Comparison of ENCODE assay signal across 8 mouse cellular contexts in genomic region chr6:124932314-124932695, GRCm38 (mm10). TPM values are rescaled to one million over a fixed set of nuclear protein-coding genes. Genes with fewer than 3 reads are reported as not detected.
DNase-seq lines count a peak whose midpoint lies in the region; ATAC-seq and TF ChIP-seq lines count a peak whose summit lies in the region.

No protein-coding gene starts in this region.

- no peak for TF ChIP-seq POLR2A in MEL (IDR thresholded peaks at IDR 0.05; ENCODE audit: control insufficient read depth in 1 of 2, insufficient read depth in 1 of 2, low read depth in 1 of 2, low read length in 2 of 2, poor library complexity in 1 of 2)

- ATAC-seq in heart, embryonic 16.5 days (replicated peaks; ENCODE audit: extremely low read depth, insufficient read depth, low FRiP score), result no peak
- ATAC-seq in forebrain, embryonic 14.5 days, result no peak

- peaks cover 15% of the 10 kb centered on the region for H3K4me1 ChIP-seq in heart, embryonic 16.5 days (ENCODE audit: control insufficient read depth, insufficient read depth, low read length)
- H3K4me1 ChIP-seq in MEL (ENCODE audit: control insufficient read depth in 1 of 2, insufficient read depth in 2 of 2, low read length in 2 of 2), result peaks cover 6 to 12% of the 10 kb centered on the region in 2 experiments
- H3K4me1 ChIP-seq in forebrain, embryonic 14.5 days (ENCODE audit: control insufficient read depth, insufficient read depth, low read length), result peaks cover 13% of the 10 kb centered on the region

- no peak for TF ChIP-seq EP300 in MEL (IDR thresholded peaks at IDR 0.05; ENCODE audit: low read depth in 1 of 2, low read length in 2 of 2)

- peak overlapping the region; percentile 99 for H3K9ac ChIP-seq in heart, embryonic 16.5 days (ENCODE audit: low read length)
- H3K9ac ChIP-seq in MEL (ENCODE audit: control insufficient read depth, low read depth, low read length, poor library complexity, severe bottlenecking), result peak overlapping the region; percentile 84
- H3K9ac ChIP-seq in forebrain, embryonic 14.5 days (ENCODE audit: low read length), result peak overlapping the region; percentile 94

- peak overlapping the region; percentile 98 for H3K27ac ChIP-seq in heart, embryonic 16.5 days (ENCODE audit: low read length)
- no peak overlapping the region for H3K27ac ChIP-seq in MEL (ENCODE audit: control insufficient read depth, low read depth, low read length)
- H3K27ac ChIP-seq in forebrain, embryonic 14.5 days (ENCODE audit: low read depth, low read length), result peak overlapping the region; percentile 96; the same call in 1 of the 2 replicates
- H3K27ac ChIP-seq in macrophage, result 0 out of 2 replicates have a peak overlapping the region, but pooled peaks have one; percentile 45

- intact Hi-C loops in gastrocnemius, postnatal 14 days (cut with DNase I; ENCODE audit: low total_unique reads), result no loop called here

- peak overlapping the region; percentile 87 for H3K4me2 ChIP-seq in heart, embryonic 16.5 days (ENCODE audit: low read depth, low read length)
- H3K4me2 ChIP-seq in forebrain, embryonic 14.5 days (ENCODE audit: low read length), result peak overlapping the region; percentile 95

- TF ChIP-seq RAD21 in MEL (IDR thresholded peaks at IDR 0.05; ENCODE audit: low read depth, low read length), result no peak

- TF ChIP-seq CTCF in MEL (IDR thresholded peaks at IDR 0.05 in 2 of 3, conservative IDR thresholded peaks at IDR 0.05 in 1 of 3; ENCODE audit: control insufficient read depth in 1 of 3, insufficient read depth in 1 of 3, low read depth in 2 of 3, low read length in 3 of 3, poor library complexity in 1 of 3, severe bottlenecking in 1 of 3), result no peak

- DNase-seq in heart, postnatal 4 days, result no peak
- DNase-seq in MEL (ENCODE audit: low read depth, low spot score), result no peak
- no peak for DNase-seq in forebrain, embryonic 14.5 days (ENCODE audit: low spot score)
- no peak for DNase-seq in gastrocnemius, postnatal 14 days
- DNase-seq in layer of hippocampus, adult 9-11 months, result no peak
- no peak for DNase-seq in spleen, adult 18-20 months

- H3K79me2 ChIP-seq in MEL (ENCODE audit: control insufficient read depth, insufficient read depth, low read length, poor library complexity) (peaks cover 14% of the 10 kb centered on the region), macrophage (ENCODE audit: inconsistent target) (peaks cover 17% of the 10 kb centered on the region)

- no peaks in the 10 kb centered on the region for H3K9me3 ChIP-seq in heart, embryonic 16.5 days (replicated peaks; ENCODE audit: control insufficient read depth, low read length)
- H3K9me3 ChIP-seq in MEL (replicated peaks; ENCODE audit: insufficient read depth, low read length), result no peaks in the 10 kb centered on the region
- no peaks in the 10 kb centered on the region for H3K9me3 ChIP-seq in forebrain, embryonic 14.5 days (replicated peaks; ENCODE audit: control insufficient read depth, low read length)

- H3K36me3 ChIP-seq in heart, embryonic 16.5 days (ENCODE audit: control insufficient read depth, insufficient read depth), result peaks cover 32% of the 10 kb centered on the region
- H3K36me3 ChIP-seq in MEL (ENCODE audit: control insufficient read depth in 1 of 2, insufficient read depth in 2 of 2, low read length in 2 of 2) (peaks cover 2 to 5% of the 10 kb centered on the region in 2 experiments; a peak in 2 of 4 replicates), macrophage (ENCODE audit: inconsistent target) (peaks cover 30% of the 10 kb centered on the region)
- peaks cover 44% of the 10 kb centered on the region for H3K36me3 ChIP-seq in forebrain, embryonic 14.5 days (ENCODE audit: control insufficient read depth, insufficient read depth, low read length)

- H3K4me3 ChIP-seq in heart, embryonic 16.5 days (ENCODE audit: low read length), result peak overlapping the region; percentile 98
- peak overlapping the region; percentile 86 to 98 for H3K4me3 ChIP-seq in MEL (ENCODE audit: control insufficient read depth in 1 of 2, insufficient read depth in 1 of 2, low read depth in 2 of 2, low read length in 2 of 2)
- H3K4me3 ChIP-seq in forebrain, embryonic 14.5 days (ENCODE audit: low read depth, low read length), result peak overlapping the region; percentile 94
- peak overlapping the region; percentile 70 for H3K4me3 ChIP-seq in macrophage (ENCODE audit: inconsistent target)

- 47% methylated on average over 12 of the region's 12 CpGs for WGBS in heart, embryonic 16.5 days
- 41% methylated on average over 12 of the region's 12 CpGs for WGBS in forebrain, embryonic 14.5 days
- WGBS in macrophage (ENCODE audit: missing documents), result 80% methylated on average over 12 of the region's 12 CpGs

- no peaks in the 10 kb centered on the region for H3K27me3 ChIP-seq in heart, embryonic 16.5 days (ENCODE audit: control insufficient read depth, insufficient read depth, low read length)
- H3K27me3 ChIP-seq in MEL (ENCODE audit: control insufficient read depth in 1 of 2, insufficient read depth in 2 of 2, low read length in 2 of 2), result no peaks in the 10 kb centered on the region
- H3K27me3 ChIP-seq in forebrain, embryonic 14.5 days (replicated peaks; ENCODE audit: control insufficient read depth, insufficient read depth, low read length), result no peaks in the 10 kb centered on the region

RNA-seq across cellular contexts. Expression of gene Mlf2, which starts 1.1 kb away (rescaled TPM):
- polyA plus RNA-seq in heart, embryonic 16.5 days (2015; fragmentation: Nextera tagmentation; extraction: Ambion mirVana), result 387 and 398 TPM in 2 replicates
- total RNA-seq in heart, postnatal 4 days (2021), result 100 to 1,000 TPM; 237 to 239 TPM
- total RNA-seq in MEL (2012; rRNA removed), result 133 and 154 TPM in 2 replicates
- polyA plus RNA-seq in MEL (2012; ENCODE audit: insufficient read depth in 1 of 2, insufficient read length in 2 of 2, low read depth in 1 of 2, low replicate concordance in 2 of 2, missing spikeins in 1 of 2) (100 to 1,000 TPM in 1 of 2 experiments, not detected in 1; 340 TPM), macrophage (2018) (179 to 203 TPM (median 199 TPM) in 3 replicates)
- polyA plus RNA-seq in forebrain, embryonic 14.5 days (2014; fragmentation: Nextera tagmentation; extraction: Ambion mirVana), result 470 and 520 TPM in 2 replicates
- 100 to 1,000 TPM in 3 of 26 experiments, 10 to 100 TPM in 23; 17.4 to 116 (median 64.8) TPM for total RNA-seq in macrophage (2018; cell fraction: chromatin; rRNA removed)
- 100 to 1,000 TPM; 202 to 285 (median 260) TPM for total RNA-seq in macrophage (2018; cell fraction: cytosol; rRNA removed)
- 100 to 1,000 TPM in 15 of 26 experiments, 10 to 100 TPM in 11; 48.2 to 153 (median 112) TPM for total RNA-seq in macrophage (2018; cell fraction: nucleus; rRNA removed)
- 100 to 1,000 TPM; 250 to 257 TPM for total RNA-seq in gastrocnemius, postnatal 14 days (2021)

RNA-seq across cellular contexts. Expression of gene Ptms, which starts 12.4 kb away (rescaled TPM):
- 203 and 265 TPM in 2 replicates for polyA plus RNA-seq in heart, embryonic 16.5 days (2015; fragmentation: Nextera tagmentation; extraction: Ambion mirVana)
- total RNA-seq in heart, postnatal 4 days (2021), result 100 to 1,000 TPM; 549 to 587 TPM
- 19.8 and 31.8 TPM in 2 replicates for total RNA-seq in MEL (2012; rRNA removed)
- polyA plus RNA-seq in MEL (2012; ENCODE audit: insufficient read depth in 1 of 2, insufficient read length in 2 of 2, low read depth in 1 of 2, low replicate concordance in 2 of 2, missing spikeins in 1 of 2) (100 to 1,000 TPM in 1 of 2 experiments, not detected in 1; 177 TPM), macrophage (2018) (540 to 1,227 TPM (median 1,212 TPM) in 3 replicates)
- 479 and 481 TPM in 2 replicates for polyA plus RNA-seq in forebrain, embryonic 14.5 days (2014; fragmentation: Nextera tagmentation; extraction: Ambion mirVana)
- total RNA-seq in macrophage (2018; cell fraction: chromatin; rRNA removed), result 100 to 1,000 TPM in 24 of 26 experiments, 10 to 100 TPM in 2; 64.6 to 536 (median 324) TPM
- 1,000 to 10,000 TPM; 1,151 to 2,439 (median 1,695) TPM for total RNA-seq in macrophage (2018; cell fraction: cytosol; rRNA removed)
- total RNA-seq in macrophage (2018; cell fraction: nucleus; rRNA removed), result 1,000 to 10,000 TPM in 7 of 26 experiments, 100 to 1,000 TPM in 19; 360 to 1,431 (median 727) TPM
- 100 to 1,000 TPM; 225 to 266 TPM for total RNA-seq in gastrocnemius, postnatal 14 days (2021)

RNA-seq across cellular contexts. Expression of gene Lag3, which starts 20.8 kb away (rescaled TPM):
- 1.1 and 1.7 TPM in 2 replicates for polyA plus RNA-seq in heart, embryonic 16.5 days (2015; fragmentation: Nextera tagmentation; extraction: Ambion mirVana)
- 1 to 10 TPM in 1 of 2 experiments, under 1 TPM in 1; 0.68 to 1.0 TPM for total RNA-seq in heart, postnatal 4 days (2021)
- total RNA-seq in MEL (2012; rRNA removed), result 0.16 and 0.35 TPM in 2 replicates
- polyA plus RNA-seq in MEL (2012; ENCODE audit: insufficient read depth in 1 of 2, insufficient read length in 2 of 2, low read depth in 1 of 2, low replicate concordance in 2 of 2, missing spikeins in 1 of 2) (1 to 10 TPM in 1 of 2 experiments, not detected in 1; 1.3 TPM), macrophage (2018) (1.5 to 1.8 TPM (median 1.5 TPM) in 3 replicates)
- 1.2 and 2.7 TPM in 2 replicates for polyA plus RNA-seq in forebrain, embryonic 14.5 days (2014; fragmentation: Nextera tagmentation; extraction: Ambion mirVana)
- total RNA-seq in macrophage (2018; cell fraction: chromatin; rRNA removed), result 10 to 100 TPM in 4 of 26 experiments, 1 to 10 TPM in 22; 1.3 to 20.8 (median 4.7) TPM
- 1 to 10 TPM in 25 of 26 experiments, under 1 TPM in 1; 0.95 to 8.6 (median 2.9) TPM for total RNA-seq in macrophage (2018; cell fraction: cytosol; rRNA removed)
- 10 to 100 TPM in 15 of 26 experiments, 1 to 10 TPM in 11; 2.1 to 34.0 (median 11.5) TPM for total RNA-seq in macrophage (2018; cell fraction: nucleus; rRNA removed)
- total RNA-seq in gastrocnemius, postnatal 14 days (2021), result under 1 TPM; 0.43 to 0.62 TPM

RNA-seq across cellular contexts. Expression of gene Cops7a, which starts 33.0 kb away (rescaled TPM):
- polyA plus RNA-seq in heart, embryonic 16.5 days (2015; fragmentation: Nextera tagmentation; extraction: Ambion mirVana), result 141 and 145 TPM in 2 replicates
- total RNA-seq in heart, postnatal 4 days (2021), result 100 to 1,000 TPM; 107 to 110 TPM
- total RNA-seq in MEL (2012; rRNA removed), result 75.1 and 85.0 TPM in 2 replicates
- polyA plus RNA-seq in MEL (2012; ENCODE audit: insufficient read depth in 1 of 2, insufficient read length in 2 of 2, low read depth in 1 of 2, low replicate concordance in 2 of 2, missing spikeins in 1 of 2), result 100 to 1,000 TPM in 1 of 2 experiments, not detected in 1; 150 TPM
- polyA plus RNA-seq in forebrain, embryonic 14.5 days (2014; fragmentation: Nextera tagmentation; extraction: Ambion mirVana), result 96.5 and 105 TPM in 2 replicates
- total RNA-seq in macrophage (2018; cell fraction: chromatin; rRNA removed), result 100 to 1,000 TPM in 1 of 26 experiments, 10 to 100 TPM in 25; 24.7 to 101 (median 50.8) TPM
- 10 to 100 TPM; 33.2 to 68.8 (median 54.0) TPM for total RNA-seq in macrophage (2018; cell fraction: cytosol; rRNA removed)
- total RNA-seq in macrophage (2018; cell fraction: nucleus; rRNA removed), result 100 to 1,000 TPM in 2 of 26 experiments, 10 to 100 TPM in 24; 30.0 to 119 (median 56.0) TPM
- 42.8 to 68.7 TPM (median 51.4 TPM) in 3 replicates for polyA plus RNA-seq in macrophage (2018)
- 100 to 1,000 TPM in 1 of 2 experiments, 10 to 100 TPM in 1; 99.1 to 100 TPM for total RNA-seq in gastrocnemius, postnatal 14 days (2021)

RNA-seq across cellular contexts. Expression of gene Cd4, which starts 44.3 kb away (rescaled TPM):
- 0.25 and 2.1 TPM in 2 replicates for polyA plus RNA-seq in heart, embryonic 16.5 days (2015; fragmentation: Nextera tagmentation; extraction: Ambion mirVana)
- under 1 TPM; 0.41 to 0.55 TPM for total RNA-seq in heart, postnatal 4 days (2021)
- total RNA-seq in MEL (2012; rRNA removed), result not detected in 2 replicates
- polyA plus RNA-seq in MEL (2012; ENCODE audit: insufficient read depth in 1 of 2, insufficient read length in 2 of 2, low read depth in 1 of 2, low replicate concordance in 2 of 2, missing spikeins in 1 of 2) (not detected), macrophage (2018) (49.3 to 211 TPM (median 83.5 TPM) in 3 replicates)
- polyA plus RNA-seq in forebrain, embryonic 14.5 days (2014; fragmentation: Nextera tagmentation; extraction: Ambion mirVana), result 0.29 and 0.38 TPM in 2 replicates
- 10 to 100 TPM in 18 of 26 experiments, 1 to 10 TPM in 8; 2.5 to 44.4 (median 21.1) TPM for total RNA-seq in macrophage (2018; cell fraction: chromatin; rRNA removed)
- 100 to 1,000 TPM in 2 of 26 experiments, 10 to 100 TPM in 24; 45.5 to 121 (median 68.1) TPM for total RNA-seq in macrophage (2018; cell fraction: cytosol; rRNA removed)
- 100 to 1,000 TPM in 11 of 26 experiments, 10 to 100 TPM in 15; 14.7 to 155 (median 90.6) TPM for total RNA-seq in macrophage (2018; cell fraction: nucleus; rRNA removed)
- under 1 TPM; 0.27 to 0.51 TPM for total RNA-seq in gastrocnemius, postnatal 14 days (2021)
